Mouse (Mus musculus) neural tube, embryonic 11.5 days (tissue): Measurements from ENCODE around the gene Rps12-ps3. TPM values are rescaled to one million over a fixed set of nuclear protein-coding genes. Genes with fewer than 3 reads are reported as not detected.

ENCODE experiments used
- ATAC-seq: fragments of 200-750 bp; cut with Nextera tagmentation; 2 replicates; pipeline ENCODE4 v1.8.0; 2017; ENCODE audit warnings: moderate number of reproducible peaks, mild to moderate bottlenecking, moderate TSS enrichment, moderate library complexity; ENCODE audit not compliant: insufficient read depth, low FRiP score, low TSS enrichment
- DNase-seq: peaks from one replicate; pipeline ENCODE4 v3.0.0-alpha.2; 2015; ENCODE audit warnings: low spot score
- H3K27ac ChIP-seq: fragments of 300-500 bp; sonication (generic); 2 replicates; pipeline ENCODE4 v1.5.1; 2014; ENCODE audit warnings: low read depth, mild to moderate bottlenecking, low read length
- H3K27me3 ChIP-seq: fragments of 300-500 bp; sonication (generic); 2 replicates; pipeline ENCODE4 v1.6.1; 2014; ENCODE audit warnings: mild to moderate bottlenecking, low read length, mixed read lengths; ENCODE audit not compliant: control insufficient read depth, insufficient read depth
- H3K36me3 ChIP-seq: fragments of 300-500 bp; sonication (generic); 2 replicates; pipeline ENCODE4 v1.6.1; 2014; ENCODE audit warnings: mild to moderate bottlenecking, low read length, moderate library complexity, mixed read lengths; ENCODE audit not compliant: control insufficient read depth, insufficient read depth
- H3K4me1 ChIP-seq: fragments of 300-500 bp; sonication (generic); 2 replicates; pipeline ENCODE4 v1.6.1; 2014; ENCODE audit warnings: low read length, mixed read lengths; ENCODE audit not compliant: control insufficient read depth, insufficient read depth
- H3K4me2 ChIP-seq: fragments of 300-500 bp; sonication (generic); 2 replicates; pipeline ENCODE4 v1.6.1; 2014; ENCODE audit warnings: low read depth, mild to moderate bottlenecking, moderate library complexity
- H3K4me3 ChIP-seq: fragments of 300-500 bp; sonication (generic); 2 replicates; pipeline ENCODE4 v1.5.1; 2014; ENCODE audit warnings: low read depth, low read length
- H3K9ac ChIP-seq: fragments of 300-500 bp; sonication (generic); 2 replicates; pipeline ENCODE4 v1.6.1; 2014; ENCODE audit warnings: mild to moderate bottlenecking, low read length
- H3K9me3 ChIP-seq: fragments of 300-500 bp; sonication (generic); 2 replicates; pipeline ENCODE4 v1.6.1; 2016; ENCODE audit warnings: low read length; ENCODE audit not compliant: control insufficient read depth
- WGBS: fragments of 180-500 bp; shearing (Covaris S2); extraction: QIAGEN DNeasy Blood & Tissue Kit; methylation state at CpG from one replicate; pipeline ENCODE4 v1.1.7; 2014; 5-methylcytosine and 5-hydroxymethylcytosine counted together
- polyA plus RNA-seq: library from polyadenylated mRNA; unstranded; fragments of >200 nt; fragmentation: Nextera tagmentation; extraction: Ambion mirVana; gene quantifications from 2 replicates; pipeline ENCODE4 v1.2.1, GENCODE M21; 2014

The Rps12-ps3 gene
- polyA plus RNA-seq, 1 experiment from 2014 or later = 41.2 TPM

- no peak overlapping the region for H3K4me3 ChIP-seq
- no peak overlapping the region for H3K27ac ChIP-seq
- no peak overlapping the region for H3K9ac ChIP-seq
- no peaks in the 10 kb centered on the region for H3K36me3 ChIP-seq
- H3K27me3 ChIP-seq = no peaks in the 10 kb centered on the region
- no peaks in the 10 kb centered on the region for H3K4me1 ChIP-seq
- no peaks in the 10 kb centered on the region for H3K9me3 ChIP-seq
- H3K4me2 ChIP-seq = no peak overlapping the region
- WGBS = 81% methylated on average over 14 of the region's 14 CpGs
- ATAC-seq (no peak), DNase-seq (no peak)
Observed at GRCm38 (mm10) chr19:59356843-59357595, 34.9 kb downstream of the Rps12-ps3 start.

GRCm38 (mm10) chr19:59357878-59358277 lies 35.8 kb downstream of the Rps12-ps3 start:
- no peak for DNase-seq
- Histone ChIP-seq H3K27me3 (no peaks in the 10 kb centered on the region), H3K4me2 (no peak overlapping the region), H3K9ac (no peak overlapping the region), H3K9me3 (no peaks in the 10 kb centered on the region), H3K36me3 (no peaks in the 10 kb centered on the region), H3K4me1 (no peaks in the 10 kb centered on the region), H3K4me3 (no peak overlapping the region), H3K27ac (no peak overlapping the region)
- ATAC-seq = no peak
- WGBS = 92% methylated on average over 4 of the region's 4 CpGs

DNA sequence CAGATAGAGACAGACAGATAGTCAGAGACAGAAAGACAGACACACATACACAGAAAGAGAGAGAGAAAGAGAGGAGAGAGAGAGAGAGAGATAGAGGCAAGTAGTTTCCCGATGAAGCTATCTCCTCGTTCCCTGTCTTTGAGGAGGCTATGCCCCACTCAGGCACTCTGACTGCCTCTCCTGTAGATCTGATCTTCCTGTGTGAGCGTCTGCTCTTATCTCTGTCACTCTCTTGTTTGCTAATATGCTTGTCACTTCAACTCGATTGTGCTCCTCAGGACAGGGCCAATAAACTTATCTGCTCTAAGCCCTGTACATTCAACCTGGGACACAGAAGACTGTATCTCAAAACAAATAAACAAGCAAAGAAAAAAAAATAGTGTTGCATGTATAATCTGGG lies 37.1 kb downstream of the Rps12-ps3 start:
- no peaks in the 10 kb centered on the region for H3K4me1 ChIP-seq
- no peak overlapping the region for H3K4me2 ChIP-seq
- WGBS = 81% methylated on average over 4 of the region's 4 CpGs
- H3K9ac ChIP-seq = no peak overlapping the region
- H3K27me3 ChIP-seq = no peaks in the 10 kb centered on the region
- DNase-seq (no peak), ATAC-seq (no peak)
- H3K27ac ChIP-seq = no peak overlapping the region
- H3K36me3 ChIP-seq = no peaks in the 10 kb centered on the region
- no peak overlapping the region for H3K4me3 ChIP-seq
- no peaks in the 10 kb centered on the region for H3K9me3 ChIP-seq

- WGBS = 64% methylated on average over 2 of the region's 2 CpGs
- Histone ChIP-seq H3K9me3 (no peaks in the 10 kb centered on the region), H3K9ac (no peak overlapping the region), H3K4me2 (no peak overlapping the region), H3K27me3 (no peaks in the 10 kb centered on the region), H3K4me1 (no peaks in the 10 kb centered on the region), H3K27ac (no peak overlapping the region), H3K4me3 (no peak overlapping the region), H3K36me3 (no peaks in the 10 kb centered on the region)
- DNase-seq = no peak
- no peak for ATAC-seq
Observed at GRCm38 (mm10) chr19:59360486-59360896, 38.4 kb downstream of the Rps12-ps3 start.

GRCm38 (mm10) chr19:59362646-59363045 lies 40.6 kb downstream of the Rps12-ps3 start:
- H3K4me2 ChIP-seq = no peak overlapping the region

GRCm38 (mm10) chr19:59363666-59364065 lies 41.6 kb downstream of the Rps12-ps3 start:
- no peak overlapping the region for H3K4me2 ChIP-seq
- H3K9me3 ChIP-seq = no peaks in the 10 kb centered on the region
- WGBS = 85% methylated on average over 3 of the region's 3 CpGs
- H3K4me1 ChIP-seq = no peaks in the 10 kb centered on the region
- no peak overlapping the region for H3K4me3 ChIP-seq
- no peaks in the 10 kb centered on the region for H3K27me3 ChIP-seq
- H3K9ac ChIP-seq = no peak overlapping the region
- H3K36me3 ChIP-seq = no peaks in the 10 kb centered on the region
- no peak for ATAC-seq
- no peak for DNase-seq
- no peak overlapping the region for H3K27ac ChIP-seq

More at GRCm38 (mm10) chr19:59362646-59363045, 40.6 kb downstream of the Rps12-ps3 start:
- Histone ChIP-seq H3K9ac (no peak overlapping the region), H3K36me3 (no peaks in the 10 kb centered on the region), H3K27ac (no peak overlapping the region), H3K4me1 (no peaks in the 10 kb centered on the region), H3K4me3 (no peak overlapping the region), H3K27me3 (no peaks in the 10 kb centered on the region), H3K9me3 (no peaks in the 10 kb centered on the region)
- DNase-seq (no peak), ATAC-seq (no peak)
- 81% methylated on average over 6 of the region's 6 CpGs for WGBS

GRCm38 (mm10) chr19:59366724-59367123 lies 44.6 kb downstream of the Rps12-ps3 start:
- H3K27ac ChIP-seq = no peak overlapping the region
- H3K4me2 ChIP-seq = no peak overlapping the region
- no peaks in the 10 kb centered on the region for H3K9me3 ChIP-seq
- 78% methylated on average over 3 of the region's 3 CpGs for WGBS
- ATAC-seq (no peak), DNase-seq (no peak)
- H3K36me3 ChIP-seq = no peaks in the 10 kb centered on the region
- no peaks in the 10 kb centered on the region for H3K27me3 ChIP-seq
- no peak overlapping the region for H3K4me3 ChIP-seq
- no peaks in the 10 kb centered on the region for H3K4me1 ChIP-seq
- no peak overlapping the region for H3K9ac ChIP-seq

GRCm38 (mm10) chr19:59367892-59368291 lies 45.8 kb downstream of the Rps12-ps3 start:
- Histone ChIP-seq H3K36me3 (no peaks in the 10 kb centered on the region), H3K4me3 (no peak overlapping the region), H3K27ac (no peak overlapping the region), H3K4me2 (no peak overlapping the region), H3K9ac (no peak overlapping the region), H3K4me1 (no peaks in the 10 kb centered on the region), H3K9me3 (no peaks in the 10 kb centered on the region), H3K27me3 (no peaks in the 10 kb centered on the region)
- DNase-seq (no peak), ATAC-seq (no peak)
- WGBS = 83% methylated on average over 4 of the region's 4 CpGs

DNA sequence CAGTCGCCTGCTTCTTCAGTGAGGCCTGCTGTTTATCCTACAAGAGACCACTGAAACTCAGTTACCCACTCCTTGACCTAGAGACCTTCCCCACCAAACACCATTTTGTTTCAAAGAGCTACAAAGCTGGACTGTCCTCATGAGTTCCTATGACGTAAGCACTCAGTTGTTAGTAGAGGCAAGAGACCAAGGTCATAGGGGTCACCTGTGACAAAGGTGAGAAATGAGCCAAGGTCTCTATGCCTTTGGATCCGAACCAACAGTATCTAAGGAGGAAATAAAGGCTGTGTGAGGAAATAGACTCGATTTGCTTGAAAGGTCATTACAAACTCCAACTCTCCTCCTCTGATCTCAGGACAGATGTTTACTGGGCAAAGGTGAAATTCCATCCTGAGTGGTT lies 48.9 kb downstream of the Rps12-ps3 start:
- Histone ChIP-seq H3K4me1 (no peaks in the 10 kb centered on the region), H3K4me2 (no peak overlapping the region), H3K9ac (no peak overlapping the region), H3K36me3 (no peaks in the 10 kb centered on the region), H3K4me3 (no peak overlapping the region), H3K9me3 (no peaks in the 10 kb centered on the region), H3K27ac (no peak overlapping the region), H3K27me3 (no peaks in the 10 kb centered on the region)
- WGBS = 79% methylated on average over 4 of the region's 4 CpGs
- no peak for DNase-seq
- ATAC-seq = no peak
